Mouse (Mus musculus) heart, adult 2 months (tissue): ENCODE data around the gene Btbd11. TPM values are rescaled to one million over a fixed set of nuclear protein-coding genes. Genes with fewer than 3 reads are reported as not detected.

ENCODE experiments used
- DNase-seq, 2 experiments: peaks; one replicate each; pipeline ENCODE4 v3.0.0; 2021
- H3K27ac ChIP-seq: fragments of 200-600 bp; 2 replicates; pipeline ENCODE4 v1.8.1; 2022
- H3K27me3 ChIP-seq: fragments of 200-500 bp; 2 replicates; pipeline ENCODE4 v1.6.1; 2012; ENCODE audit warnings: mild to moderate bottlenecking, low read length, inconsistent platforms, mixed read lengths; ENCODE audit not compliant: control insufficient read depth, insufficient read depth
- H3K36me3 ChIP-seq: fragments of 200-500 bp; 2 replicates; pipeline ENCODE4 v1.6.1; 2012; ENCODE audit warnings: low read length, inconsistent platforms; ENCODE audit not compliant: control insufficient read depth, insufficient read depth
- H3K4me1 ChIP-seq: fragments of 200-500 bp; 2 replicates; pipeline ENCODE4 v1.6.1; 2011; ENCODE audit warnings: low read length; ENCODE audit not compliant: control insufficient read depth, insufficient read depth
- H3K4me3 ChIP-seq: fragments of 200-600 bp; 2 replicates; pipeline ENCODE4 v1.8.1; 2022
- H3K79me2 ChIP-seq: fragments of 200-500 bp; replicated peaks from 2 replicates; pipeline ENCODE4 v1.6.1; 2012; ENCODE audit warnings: mild to moderate bottlenecking, inconsistent platforms, low read length, moderate library complexity, mixed read lengths; ENCODE audit not compliant: control insufficient read depth, insufficient read depth
- H3K9ac ChIP-seq: fragments of 200-500 bp; 2 replicates; pipeline ENCODE4 v1.6.1; 2012; ENCODE audit warnings: low read depth, mild to moderate bottlenecking, control low read depth, inconsistent platforms, low read length, mixed read lengths
- CTCF ChIP-seq: fragments of 200-600 bp; IDR thresholded peaks from 2 replicates; pipeline ENCODE4 v1.8.1; 2022; ENCODE audit warnings: antibody characterized with exemption, mild to moderate bottlenecking, moderate library complexity
- EP300 ChIP-seq: fragments of 200-500 bp; IDR thresholded peaks from 2 replicates; pipeline ENCODE4 v1.6.1; 2011; ENCODE audit warnings: low read depth, low read length, control low read depth; ENCODE audit not compliant: insufficient read depth
- POLR2A ChIP-seq: fragments of 200-500 bp; IDR thresholded peaks from 2 replicates; pipeline ENCODE4 v1.6.1; 2011; ENCODE audit warnings: mild to moderate bottlenecking, low read depth, low read length, control low read depth; ENCODE audit not compliant: insufficient read depth
- WGBS: fragments of 180-500 bp; shearing (Covaris S2); methylation state at CpG from one replicate; pipeline ENCODE4 v1.1.7; 2018; 5-methylcytosine and 5-hydroxymethylcytosine counted together
- intact Hi-C: fragments of 180-260 bp; cut with DNase I; formaldehyde crosslinking; loops from one replicate; pipeline ENCODE4 v1.15.1; 2025
- polyA plus RNA-seq: library from polyadenylated mRNA; depleted of rRNA; stranded (reverse); fragments of >200 nt; gene quantifications from 2 replicates; pipeline ENCODE4 v1.2.3, GENCODE M21; 2012
- total RNA-seq, 2 experiments: library from RNA; stranded (reverse); gene quantifications; 2 replicates each; pipeline ENCODE4 v1.2.3; 2021

Btbd11 gene
- total and polyA plus RNA-seq, 3 experiments: 1.4 to 2.7 (median 1.8) TPM

GRCm38 (mm10) chr10:85625170-85625686 is 238.6 kb downstream of the Btbd11 start:
- intact Hi-C loops: loop anchor here (1.0 to 10.0 kb wide), 3 partner anchors 240 to 473 kb away; partner anchors contain the start of gene Btbd11
- Histone ChIP-seq H3K4me3 (no peak overlapping the region), H3K79me2 (no peaks in the 10 kb centered on the region), H3K4me1 (no peaks in the 10 kb centered on the region; the same call in 1 of the 2 replicates), H3K9ac (no peak overlapping the region), H3K27me3 (no peaks in the 10 kb centered on the region), H3K27ac (no peak overlapping the region), H3K36me3 (no peaks in the 10 kb centered on the region)
- no peak for DNase-seq
- TF ChIP-seq POLR2A: no peak
- TF ChIP-seq CTCF: no peak
- no peak for TF ChIP-seq EP300
- WGBS: 49% methylated on average over 4 of the region's 4 CpGs

GRCm38 (mm10) chr10:85632030-85632429 is 245.4 kb downstream of the Btbd11 start:
- 80% methylated on average over 10 of the region's 10 CpGs for WGBS
- no peak overlapping the region for H3K27ac ChIP-seq
- intact Hi-C loops: no loop called here

GRCm38 (mm10) chr10:85633577-85633976 is 247.0 kb downstream of the Btbd11 start:
- Histone ChIP-seq H3K27me3 (no peaks in the 10 kb centered on the region), H3K9ac (no peak overlapping the region), H3K4me1 (no peaks in the 10 kb centered on the region), H3K4me3 (no peak overlapping the region), H3K36me3 (no peaks in the 10 kb centered on the region), H3K79me2 (no peaks in the 10 kb centered on the region), H3K27ac (no peak overlapping the region)
- TF ChIP-seq CTCF (no peak), EP300 (no peak)
- DNase-seq: no peak
- 92% methylated on average over 10 of the region's 10 CpGs for WGBS
- intact Hi-C loops: no loop called here

More at GRCm38 (mm10) chr10:85632030-85632429, 245.4 kb downstream of the Btbd11 start:
- no peak overlapping the region for H3K4me3 ChIP-seq
- no peak for TF ChIP-seq CTCF
- no peak for TF ChIP-seq POLR2A
- no peak for TF ChIP-seq EP300
- no peaks in the 10 kb centered on the region for H3K27me3 ChIP-seq
- H3K9ac ChIP-seq: no peak overlapping the region
- no peaks in the 10 kb centered on the region for H3K79me2 ChIP-seq
- no peaks in the 10 kb centered on the region for H3K36me3 ChIP-seq
- no peak for DNase-seq
- no peaks in the 10 kb centered on the region for H3K4me1 ChIP-seq

- H3K4me3 ChIP-seq: no peak overlapping the region
- no peaks in the 10 kb centered on the region for H3K79me2 ChIP-seq
- H3K27me3 ChIP-seq: no peaks in the 10 kb centered on the region
- H3K4me1 ChIP-seq: no peaks in the 10 kb centered on the region
- H3K9ac ChIP-seq: no peak overlapping the region
- DNase-seq: no peak
- H3K36me3 ChIP-seq: no peaks in the 10 kb centered on the region
- intact Hi-C loops: no loop called here
- no peak overlapping the region for H3K27ac ChIP-seq
- TF ChIP-seq CTCF: no peak
- no peak for TF ChIP-seq POLR2A
- TF ChIP-seq EP300: no peak
- WGBS: 32% methylated on average over 7 of the region's 7 CpGs
Measured at GRCm38 (mm10) chr10:85637580-85637979, 251.0 kb downstream of the Btbd11 start.

- H3K36me3 ChIP-seq: no peaks in the 10 kb centered on the region
- no peak overlapping the region for H3K4me3 ChIP-seq
- no peaks in the 10 kb centered on the region for H3K79me2 ChIP-seq
- no peak overlapping the region for H3K9ac ChIP-seq
- H3K27me3 ChIP-seq: no peaks in the 10 kb centered on the region
- intact Hi-C loops: no loop called here
- TF ChIP-seq POLR2A (no peak), CTCF (no peak), EP300 (no peak)
- no peaks in the 10 kb centered on the region for H3K4me1 ChIP-seq
- no peak for DNase-seq
- WGBS: 45% methylated on average over 5 of the region's 5 CpGs
- no peak overlapping the region for H3K27ac ChIP-seq
Measured at GRCm38 (mm10) chr10:85638141-85638540, 251.5 kb downstream of the Btbd11 start.

- Histone ChIP-seq H3K27ac (no peak overlapping the region), H3K4me3 (no peak overlapping the region), H3K79me2 (no peaks in the 10 kb centered on the region), H3K27me3 (no peaks in the 10 kb centered on the region), H3K36me3 (no peaks in the 10 kb centered on the region), H3K4me1 (no peaks in the 10 kb centered on the region), H3K9ac (no peak overlapping the region)
- WGBS: 58% methylated on average over 7 of the region's 7 CpGs
- intact Hi-C loops: no loop called here
- no peak for DNase-seq
- TF ChIP-seq CTCF: no peak
- no peak for TF ChIP-seq POLR2A
- no peak for TF ChIP-seq EP300
Measured at GRCm38 (mm10) chr10:85639581-85639980, 253.0 kb downstream of the Btbd11 start.
